Mouse (Mus musculus): ENCODE data around the gene Klk1b26. TPM values are rescaled to one million over a fixed set of nuclear protein-coding genes. Genes with fewer than 3 reads are reported as not detected.

Gene Klk1b26
- polyA plus RNA-seq (2012; ENCODE audit: low replicate concordance): not detected in 2 replicates

GRCm38 (mm10) chr7:44011868-44012267, at the start of gene Klk1b26:
Klk1b26 (plus strand) TSS chr7:44012168.

GRCm38 (mm10) chr7:43966451-43966850, 45.5 kb upstream of the Klk1b26 start, which contains the start of gene Klk1b1:
Klk1b1 (plus strand) TSS chr7:43966751.

GRCm38 (mm10) chr7:43975761-43976160, 36.2 kb upstream of the Klk1b26 start, which contains the start of gene Klk1b9:
Klk1b9 (plus strand) TSS chr7:43976061.

GRCm38 (mm10) chr7:43995577-43995976, 16.4 kb upstream of the Klk1b26 start, which contains the start of gene Klk1b11:
Klk1b11 (plus strand) TSS chr7:43995877.

GRCm38 (mm10) chr7:44051990-44052389, 40.0 kb downstream of the Klk1b26 start, which contains the start of gene Klk1b27:
Klk1b27 (plus strand) TSS chr7:44052290.

Other genes with a start within 250 kb of the Klk1b26 start
- gene Klk12, start 243.3 kb upstream of the Klk1b26 start, polyA plus RNA-seq (2012; ENCODE audit: low replicate concordance): not detected in 2 replicates
- not detected in 2 replicates for gene Klk11, start 237.6 kb upstream of the Klk1b26 start, polyA plus RNA-seq (2012; ENCODE audit: low replicate concordance)
- not detected in 2 replicates for gene Klk10, start 231.1 kb upstream of the Klk1b26 start, polyA plus RNA-seq (2012; ENCODE audit: low replicate concordance)
- not detected in 2 replicates for gene Klk9, start 220.3 kb upstream of the Klk1b26 start, polyA plus RNA-seq (2012; ENCODE audit: low replicate concordance)
- 2.1 and 2.4 TPM in 2 replicates for gene Klk8, start 214.6 kb upstream of the Klk1b26 start, polyA plus RNA-seq (2012; ENCODE audit: low replicate concordance)
- not detected in 2 replicates for gene Klk7, start 200.9 kb upstream of the Klk1b26 start, polyA plus RNA-seq (2012; ENCODE audit: low replicate concordance)
- gene Klk6, start 187.7 kb upstream of the Klk1b26 start, polyA plus RNA-seq (2012; ENCODE audit: low replicate concordance): not detected in 2 replicates
- not detected in 2 replicates for gene Klk5, start 170.2 kb upstream of the Klk1b26 start, polyA plus RNA-seq (2012; ENCODE audit: low replicate concordance)
- 0.33 TPM in 1 of 2 replicates, not detected in the other for gene Klk4, start 131.0 kb upstream of the Klk1b26 start, polyA plus RNA-seq (2012; ENCODE audit: low replicate concordance)
- not detected in 2 replicates for gene Klk15, start 78.4 kb upstream of the Klk1b26 start, polyA plus RNA-seq (2012; ENCODE audit: low replicate concordance)
- gene Klk1b8, start 61.5 kb upstream of the Klk1b26 start, polyA plus RNA-seq (2012; ENCODE audit: low replicate concordance): not detected in 2 replicates
- not detected in 2 replicates for gene Klk1b1, start 45.4 kb upstream of the Klk1b26 start, polyA plus RNA-seq (2012; ENCODE audit: low replicate concordance)
- not detected in 2 replicates for gene Klk1b9, start 36.1 kb upstream of the Klk1b26 start, polyA plus RNA-seq (2012; ENCODE audit: low replicate concordance)
- gene Klk1b11, start 16.3 kb upstream of the Klk1b26 start, polyA plus RNA-seq (2012; ENCODE audit: low replicate concordance): not detected in 2 replicates
- 1.8 TPM in 1 of 2 replicates, not detected in the other for gene Klk1b27, start 40.1 kb downstream of the Klk1b26 start, polyA plus RNA-seq (2012; ENCODE audit: low replicate concordance)
- gene Klk1b21, start 90.2 kb downstream of the Klk1b26 start, polyA plus RNA-seq (2012; ENCODE audit: low replicate concordance): 0.28 TPM in 1 of 2 replicates, not detected in the other
- gene Klk1b22, start 100.5 kb downstream of the Klk1b26 start, polyA plus RNA-seq (2012; ENCODE audit: low replicate concordance): not detected in 2 replicates
- not detected in 2 replicates for gene Klk1b16, start 124.6 kb downstream of the Klk1b26 start, polyA plus RNA-seq (2012; ENCODE audit: low replicate concordance)
- not detected in 2 replicates for gene Klk1b24, start 176.1 kb downstream of the Klk1b26 start, polyA plus RNA-seq (2012; ENCODE audit: low replicate concordance)
- gene Klk1b3, start 186.0 kb downstream of the Klk1b26 start, polyA plus RNA-seq (2012; ENCODE audit: low replicate concordance): not detected in 2 replicates
- gene Klk1b4, start 195.3 kb downstream of the Klk1b26 start, polyA plus RNA-seq (2012; ENCODE audit: low replicate concordance): not detected in 2 replicates
- gene Klk1b5, start 203.8 kb downstream of the Klk1b26 start, polyA plus RNA-seq (2012; ENCODE audit: low replicate concordance): 0.30 TPM in 1 of 2 replicates, not detected in the other
- 1.5 and 4.1 TPM in 2 replicates for gene Klk1, start 213.2 kb downstream of the Klk1b26 start, polyA plus RNA-seq (2012; ENCODE audit: low replicate concordance)
- gene Gm36864, start 224.0 kb downstream of the Klk1b26 start, polyA plus RNA-seq (2012; ENCODE audit: low replicate concordance): not detected in 2 replicates
- gene 1700028J19Rik, start 234.5 kb downstream of the Klk1b26 start, polyA plus RNA-seq (2012; ENCODE audit: low replicate concordance): 0.83 TPM in 1 of 2 replicates, not detected in the other
- gene 2410002F23Rik, start 234.6 kb downstream of the Klk1b26 start, polyA plus RNA-seq (2012; ENCODE audit: low replicate concordance): 116 and 153 TPM in 2 replicates
- not detected in 2 replicates for gene Acp4, start 245.2 kb downstream of the Klk1b26 start, polyA plus RNA-seq (2012; ENCODE audit: low replicate concordance)
- gene Gm15517, start 249.3 kb downstream of the Klk1b26 start, polyA plus RNA-seq (2012; ENCODE audit: low replicate concordance): not detected in 2 replicates